Mouse (Mus musculus): Measurements from ENCODE around the gene Olfr545. TPM values are rescaled to one million over a fixed set of nuclear protein-coding genes. Genes with fewer than 3 reads are reported as not detected.

The Olfr545 gene
- polyA plus RNA-seq (2015; fragmentation: Illumina TruSeq; extraction: RNeasy Lipid Tissue Mini Kit (QIAGEN cat#74804); ENCODE audit: insufficient read depth, low replicate concordance): not detected

GRCm38 (mm10) chr7:102499473-102499872 is at the start of gene Olfr545:
Gene Olfr545, minus strand, starts transcription at chr7:102499573.

GRCm38 (mm10) chr7:102540596-102540995 is 41.2 kb upstream of the Olfr545 start, which contains the start of gene Olfr548-ps1:
Gene Olfr548-ps1, plus strand, starts transcription at chr7:102540896.

GRCm38 (mm10) chr7:102534449-102534848 is 35.1 kb upstream of the Olfr545 start, which contains the start of gene Olfr547:
Gene Olfr547, plus strand, starts transcription at chr7:102534749.

GRCm38 (mm10) chr7:102488161-102488560 is 11.2 kb downstream of the Olfr545 start, which contains the start of gene Olfr544:
Gene Olfr544, minus strand, starts transcription at chr7:102488313.

GRCm38 (mm10) chr7:102481579-102481978 is 17.8 kb downstream of the Olfr545 start, which contains the start of gene Olfr543:
Gene Olfr543, minus strand, starts transcription at chr7:102481679.

GRCm38 (mm10) chr7:102441657-102442391 is 57.5 kb downstream of the Olfr545 start, which contains the start of gene Rrm1:
Gene Rrm1, plus strand, starts transcription at chr7:102441695.

Other genes with a start within 250 kb of the Olfr545 start
- 113 TPM for gene Rhog, start 243.5 kb downstream of the Olfr545 start, polyA plus RNA-seq (2015; fragmentation: Illumina TruSeq; extraction: RNeasy Lipid Tissue Mini Kit (QIAGEN cat#74804); ENCODE audit: insufficient read depth, low replicate concordance)
- gene Stim1, start 231.8 kb downstream of the Olfr545 start, polyA plus RNA-seq (2015; fragmentation: Illumina TruSeq; extraction: RNeasy Lipid Tissue Mini Kit (QIAGEN cat#74804); ENCODE audit: insufficient read depth, low replicate concordance): 39.5 TPM
- 55.2 TPM for gene Rrm1, start 57.9 kb downstream of the Olfr545 start, polyA plus RNA-seq (2015; fragmentation: Illumina TruSeq; extraction: RNeasy Lipid Tissue Mini Kit (QIAGEN cat#74804); ENCODE audit: insufficient read depth, low replicate concordance)
- not detected for gene Olfr543, start 17.9 kb downstream of the Olfr545 start, polyA plus RNA-seq (2015; fragmentation: Illumina TruSeq; extraction: RNeasy Lipid Tissue Mini Kit (QIAGEN cat#74804); ENCODE audit: insufficient read depth, low replicate concordance)
- gene Olfr544, start 11.3 kb downstream of the Olfr545 start, polyA plus RNA-seq (2015; fragmentation: Illumina TruSeq; extraction: RNeasy Lipid Tissue Mini Kit (QIAGEN cat#74804); ENCODE audit: insufficient read depth, low replicate concordance): not detected
- not detected for gene Olfr547, start 35.2 kb upstream of the Olfr545 start, polyA plus RNA-seq (2015; fragmentation: Illumina TruSeq; extraction: RNeasy Lipid Tissue Mini Kit (QIAGEN cat#74804); ENCODE audit: insufficient read depth, low replicate concordance)
- not detected for gene Olfr548-ps1, start 41.3 kb upstream of the Olfr545 start, polyA plus RNA-seq (2015; fragmentation: Illumina TruSeq; extraction: RNeasy Lipid Tissue Mini Kit (QIAGEN cat#74804); ENCODE audit: insufficient read depth, low replicate concordance)
- not detected for gene Olfr549, start 50.3 kb upstream of the Olfr545 start, polyA plus RNA-seq (2015; fragmentation: Illumina TruSeq; extraction: RNeasy Lipid Tissue Mini Kit (QIAGEN cat#74804); ENCODE audit: insufficient read depth, low replicate concordance)
- gene Trim21, start 65.9 kb upstream of the Olfr545 start, polyA plus RNA-seq (2015; fragmentation: Illumina TruSeq; extraction: RNeasy Lipid Tissue Mini Kit (QIAGEN cat#74804); ENCODE audit: insufficient read depth, low replicate concordance): 58.5 TPM
- not detected for gene Olfr550, start 71.9 kb upstream of the Olfr545 start, polyA plus RNA-seq (2015; fragmentation: Illumina TruSeq; extraction: RNeasy Lipid Tissue Mini Kit (QIAGEN cat#74804); ENCODE audit: insufficient read depth, low replicate concordance)
- not detected for gene Olfr551, start 92.3 kb upstream of the Olfr545 start, polyA plus RNA-seq (2015; fragmentation: Illumina TruSeq; extraction: RNeasy Lipid Tissue Mini Kit (QIAGEN cat#74804); ENCODE audit: insufficient read depth, low replicate concordance)
- not detected for gene Olfr552, start 98.2 kb upstream of the Olfr545 start, polyA plus RNA-seq (2015; fragmentation: Illumina TruSeq; extraction: RNeasy Lipid Tissue Mini Kit (QIAGEN cat#74804); ENCODE audit: insufficient read depth, low replicate concordance)
- not detected for gene Olfr553, start 118.6 kb upstream of the Olfr545 start, polyA plus RNA-seq (2015; fragmentation: Illumina TruSeq; extraction: RNeasy Lipid Tissue Mini Kit (QIAGEN cat#74804); ENCODE audit: insufficient read depth, low replicate concordance)
- not detected for gene Olfr554, start 138.9 kb upstream of the Olfr545 start, polyA plus RNA-seq (2015; fragmentation: Illumina TruSeq; extraction: RNeasy Lipid Tissue Mini Kit (QIAGEN cat#74804); ENCODE audit: insufficient read depth, low replicate concordance)
- not detected for gene Olfr555, start 159.2 kb upstream of the Olfr545 start, polyA plus RNA-seq (2015; fragmentation: Illumina TruSeq; extraction: RNeasy Lipid Tissue Mini Kit (QIAGEN cat#74804); ENCODE audit: insufficient read depth, low replicate concordance)
- not detected for gene Olfr556, start 165.3 kb upstream of the Olfr545 start, polyA plus RNA-seq (2015; fragmentation: Illumina TruSeq; extraction: RNeasy Lipid Tissue Mini Kit (QIAGEN cat#74804); ENCODE audit: insufficient read depth, low replicate concordance)
- gene Trim68, start 187.8 kb upstream of the Olfr545 start, polyA plus RNA-seq (2015; fragmentation: Illumina TruSeq; extraction: RNeasy Lipid Tissue Mini Kit (QIAGEN cat#74804); ENCODE audit: insufficient read depth, low replicate concordance): 25.7 TPM
- gene Olfr557, start 196.3 kb upstream of the Olfr545 start, polyA plus RNA-seq (2015; fragmentation: Illumina TruSeq; extraction: RNeasy Lipid Tissue Mini Kit (QIAGEN cat#74804); ENCODE audit: insufficient read depth, low replicate concordance): not detected
- 0.52 TPM for gene Olfr558, start 202.6 kb upstream of the Olfr545 start, polyA plus RNA-seq (2015; fragmentation: Illumina TruSeq; extraction: RNeasy Lipid Tissue Mini Kit (QIAGEN cat#74804); ENCODE audit: insufficient read depth, low replicate concordance)
- gene Olfr33, start 219.5 kb upstream of the Olfr545 start, polyA plus RNA-seq (2015; fragmentation: Illumina TruSeq; extraction: RNeasy Lipid Tissue Mini Kit (QIAGEN cat#74804); ENCODE audit: insufficient read depth, low replicate concordance): not detected
- gene Olfr559, start 227.9 kb upstream of the Olfr545 start, polyA plus RNA-seq (2015; fragmentation: Illumina TruSeq; extraction: RNeasy Lipid Tissue Mini Kit (QIAGEN cat#74804); ENCODE audit: insufficient read depth, low replicate concordance): not detected